Mouse (Mus musculus) naive thymus-derived CD4-positive, alpha-beta T cell, adult 2 months (primary cell): ENCODE results near the gene Pde12.

ENCODE experiments used
- DNase-seq: peaks from one replicate; pipeline ENCODE4 v3.0.0-alpha.2; 2011; ENCODE audit warnings: low read depth

The Pde12 gene

DNA sequence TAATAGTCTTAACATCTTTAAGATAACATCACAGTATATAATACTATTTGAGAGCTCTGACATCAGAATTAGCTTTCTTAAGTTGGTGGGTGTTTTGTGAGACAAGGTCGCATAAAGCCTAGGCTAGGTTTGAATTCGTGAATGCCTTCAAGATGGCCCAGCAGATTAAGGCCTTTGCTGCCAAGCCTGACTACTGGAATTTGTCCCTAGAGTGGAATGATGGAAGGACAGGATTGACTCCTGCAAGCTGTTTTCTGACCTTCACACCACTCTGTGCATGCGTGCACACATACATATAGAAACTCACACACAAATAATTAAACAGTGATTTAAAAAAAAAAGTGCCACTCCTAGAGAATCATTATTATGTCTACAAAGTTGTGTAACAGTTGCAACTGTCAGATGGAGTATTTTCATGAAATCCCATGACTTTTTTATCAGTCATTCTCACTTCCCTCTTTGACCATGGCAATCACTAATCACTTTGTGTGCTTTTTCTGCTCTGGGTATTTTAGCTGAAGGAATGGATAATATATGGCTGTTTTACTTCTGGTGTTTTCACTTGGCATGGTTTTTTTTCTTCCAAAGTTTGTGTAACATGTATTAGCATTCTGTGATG, 26.6 kb downstream of the Pde12 start:
- DNase-seq = no peak

DNA sequence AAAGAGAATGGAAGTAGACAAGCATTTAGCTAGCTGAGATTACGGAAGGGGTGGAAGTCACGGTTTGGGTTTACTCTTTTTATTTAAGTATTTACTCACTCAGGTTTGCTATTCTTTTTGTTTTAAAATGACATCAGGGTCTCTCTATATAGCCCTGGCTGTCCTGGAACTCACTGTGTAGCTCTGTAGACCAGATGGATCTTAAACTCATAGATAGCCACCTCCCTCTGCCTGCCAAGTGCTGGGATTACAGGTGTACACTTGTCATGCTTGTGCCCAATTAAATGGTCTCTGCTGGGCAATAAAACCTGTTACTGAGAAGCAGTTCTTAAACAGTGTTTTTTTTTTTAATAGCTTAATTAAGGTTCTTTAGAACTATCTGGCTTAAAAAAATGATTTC, 29.7 kb downstream of the Pde12 start:
- peak; percentile 44 for DNase-seq

DNA sequence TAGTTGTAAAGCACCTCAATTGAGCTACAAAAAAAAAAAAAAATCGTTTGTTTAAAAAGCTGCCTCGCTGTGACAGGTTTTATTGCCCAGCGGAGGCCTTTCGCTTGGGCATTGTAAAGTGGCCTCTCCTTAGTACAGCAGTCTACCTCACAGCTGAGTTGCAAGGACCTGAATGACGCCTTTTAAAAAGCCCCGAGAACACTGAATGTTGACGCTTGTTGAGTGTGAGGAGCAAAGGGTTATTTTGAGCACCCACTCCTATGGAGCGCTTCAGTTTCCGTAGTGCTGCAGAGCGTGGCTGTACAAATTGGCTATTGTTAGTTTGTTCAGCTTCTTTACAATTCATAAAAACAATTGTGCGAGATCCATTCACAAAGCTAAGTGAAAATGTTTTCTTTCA, 30.4 kb downstream of the Pde12 start:
- peak; percentile 51 for DNase-seq

DNA sequence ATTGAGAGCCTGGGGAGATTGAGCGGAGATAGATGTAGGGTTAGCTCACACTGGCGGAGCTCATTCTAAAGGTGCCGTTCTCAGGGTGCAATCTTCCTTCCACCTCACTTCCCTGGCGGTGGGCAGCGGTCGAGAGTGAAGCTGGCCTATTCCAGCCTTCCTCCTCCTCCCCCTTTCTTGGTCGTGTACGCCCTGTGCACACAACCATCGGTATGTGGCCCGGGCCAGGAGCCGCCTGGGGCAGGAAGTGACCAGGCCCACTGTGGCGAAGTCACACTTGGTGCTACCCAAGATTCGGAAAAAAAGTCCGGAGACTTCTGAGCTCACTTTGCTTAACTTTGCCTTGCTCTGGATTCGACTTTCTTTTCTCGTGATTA, 31.0 kb downstream of the Pde12 start:
- DNase-seq = peak; percentile 66

DNA sequence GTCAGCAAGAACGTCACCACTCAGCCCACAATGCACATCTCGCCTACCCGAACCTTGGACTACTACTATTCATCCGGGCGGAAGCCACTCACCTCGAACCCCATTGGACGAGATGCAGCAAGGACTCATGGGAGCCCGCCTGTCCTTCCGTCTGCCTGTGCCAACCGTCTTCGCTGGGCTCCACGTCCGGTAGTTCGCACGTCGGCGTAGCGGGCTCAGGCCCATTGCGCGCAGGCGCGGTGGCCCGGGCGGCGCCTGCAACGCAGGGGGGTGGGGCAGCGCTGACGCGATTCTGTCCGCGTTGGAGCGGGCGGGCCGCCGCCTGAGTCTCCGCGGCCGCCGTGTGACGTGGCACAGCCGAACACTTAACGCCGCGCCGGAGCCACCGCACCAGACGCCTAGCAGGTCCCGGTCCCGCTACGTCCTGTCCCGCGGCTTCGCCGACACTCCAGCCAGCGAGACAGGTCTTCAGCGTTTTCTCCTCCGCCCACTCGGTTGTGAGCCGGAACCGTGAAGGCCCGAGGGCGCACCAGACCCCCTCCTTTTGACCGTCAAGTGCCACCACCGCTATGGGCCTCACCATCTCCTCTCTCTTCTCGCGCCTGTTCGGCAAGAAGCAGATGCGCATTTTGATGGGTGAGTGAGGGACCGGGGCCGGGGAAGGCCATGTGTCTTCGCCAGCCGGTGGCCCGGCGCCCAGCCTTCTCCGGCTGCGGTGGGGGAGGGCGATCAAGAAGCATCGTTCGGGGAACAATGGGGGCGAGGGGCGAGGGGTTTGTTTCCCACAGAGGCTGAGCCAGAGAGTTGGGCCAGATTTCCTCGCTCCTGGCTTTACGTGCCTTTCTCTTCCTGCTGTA, 31.6 kb downstream of the Pde12 start, which contains the start of gene Arf4:
Gene Arf4 (plus strand): TSS at position 224 of the 857 bp plus-strand sequence.
- peak; percentile 98 for DNase-seq

DNA sequence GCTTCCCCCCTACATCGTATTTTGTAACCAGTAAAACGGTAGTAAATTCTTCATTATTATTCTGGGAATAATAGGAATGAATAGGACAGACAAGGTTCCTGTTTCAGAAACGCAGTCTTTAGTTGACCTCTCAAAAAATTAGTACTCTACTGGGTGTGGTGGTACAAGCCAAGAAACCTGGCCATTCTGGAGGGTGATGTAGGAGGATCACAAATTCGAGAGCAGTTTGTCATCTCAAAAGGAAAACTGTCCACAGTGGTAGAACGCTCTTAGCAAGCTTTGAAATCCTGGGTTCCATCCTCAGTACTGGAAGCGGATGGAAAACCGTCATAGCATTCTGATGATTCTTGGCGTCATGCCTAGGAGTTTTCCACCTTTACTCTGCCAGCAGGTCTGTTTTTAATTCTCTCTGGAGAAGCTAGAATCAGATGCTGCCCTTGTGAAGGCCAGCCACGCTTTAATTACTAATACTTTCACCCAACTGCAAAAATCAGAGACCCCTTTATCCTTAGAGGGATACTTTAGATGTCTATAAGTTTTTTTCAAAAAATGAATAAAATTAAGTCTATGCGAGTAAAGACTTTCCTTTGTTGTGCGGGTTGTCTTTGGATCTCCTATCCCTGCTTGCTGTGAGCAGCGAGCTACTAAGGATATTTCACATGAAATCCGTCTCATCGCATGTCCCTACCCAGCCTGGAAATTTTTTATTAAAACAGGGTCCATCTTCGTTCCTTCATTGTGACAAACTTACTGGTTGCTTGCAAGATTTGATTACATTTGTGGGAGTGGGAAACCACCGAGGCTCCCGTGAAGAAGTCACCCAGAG, 32.4 kb downstream of the Pde12 start:
- no peak for DNase-seq

DNA sequence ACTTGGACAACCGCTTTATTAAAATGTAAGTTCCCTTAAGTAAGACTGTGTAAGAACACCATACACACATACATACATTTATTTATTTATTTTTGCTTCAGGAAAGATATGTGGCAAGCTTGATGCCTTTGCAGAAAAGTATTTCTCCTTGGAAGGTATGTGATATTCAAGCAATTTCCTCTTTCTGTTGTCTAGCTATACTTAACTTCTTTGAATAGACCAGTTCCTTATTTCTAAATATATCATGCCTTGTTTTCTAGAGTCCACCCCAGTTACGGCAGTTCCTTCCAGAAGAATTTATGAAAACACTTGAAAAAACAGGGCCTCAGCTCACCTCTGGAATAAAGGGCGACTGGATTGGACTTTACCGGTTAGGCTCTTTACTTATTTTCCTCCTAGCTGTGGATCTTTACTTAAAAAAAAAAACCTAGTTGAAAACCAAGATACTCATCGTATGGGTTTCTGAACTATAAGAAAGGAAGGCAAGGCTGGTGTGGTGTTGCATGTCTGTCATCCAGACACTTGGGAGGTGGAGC, 43.0 kb downstream of the Pde12 start:
- DNase-seq = no peak

DNA sequence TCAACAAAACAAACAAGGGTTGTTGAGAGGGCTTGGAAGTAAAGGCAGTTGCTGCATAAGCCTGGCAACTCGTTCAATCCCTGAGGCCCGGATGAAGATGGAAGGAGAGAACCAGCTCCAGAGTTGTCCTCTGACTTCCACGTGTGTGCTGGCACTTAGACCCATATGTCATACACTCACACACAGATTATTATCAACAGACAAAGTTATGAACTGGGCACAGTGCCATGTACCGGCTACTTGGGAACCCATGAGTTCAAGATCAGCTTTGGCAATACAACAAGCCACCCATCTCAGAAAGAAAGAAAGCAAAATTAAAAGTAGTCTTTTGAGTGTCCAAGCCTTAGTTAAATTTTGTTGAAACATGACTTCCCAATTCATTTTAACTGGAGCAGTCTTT, 44.4 kb downstream of the Pde12 start:
- no peak for DNase-seq

DNA sequence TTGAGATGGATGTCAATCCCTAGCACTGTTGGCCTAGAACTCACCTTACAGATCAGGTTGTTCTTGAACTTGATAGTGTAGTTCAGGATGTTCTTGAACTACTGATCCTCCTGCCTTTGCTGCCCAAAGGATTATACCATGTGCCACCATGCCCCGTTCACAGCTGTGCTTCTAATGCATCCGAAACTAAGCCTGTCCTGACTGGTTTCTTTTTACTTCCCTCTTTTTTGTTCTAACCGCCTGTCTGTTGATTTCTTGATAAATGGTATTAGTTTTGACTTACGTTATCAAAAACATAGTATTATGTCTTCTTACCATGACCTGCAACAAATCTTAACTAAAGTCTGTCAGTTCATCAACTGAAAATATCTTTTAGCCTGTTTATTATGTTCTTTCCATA, 59.0 kb downstream of the Pde12 start:
- DNase-seq = no peak
